Mouse (Mus musculus): ENCODE data around the gene Dtx1.

DNA sequence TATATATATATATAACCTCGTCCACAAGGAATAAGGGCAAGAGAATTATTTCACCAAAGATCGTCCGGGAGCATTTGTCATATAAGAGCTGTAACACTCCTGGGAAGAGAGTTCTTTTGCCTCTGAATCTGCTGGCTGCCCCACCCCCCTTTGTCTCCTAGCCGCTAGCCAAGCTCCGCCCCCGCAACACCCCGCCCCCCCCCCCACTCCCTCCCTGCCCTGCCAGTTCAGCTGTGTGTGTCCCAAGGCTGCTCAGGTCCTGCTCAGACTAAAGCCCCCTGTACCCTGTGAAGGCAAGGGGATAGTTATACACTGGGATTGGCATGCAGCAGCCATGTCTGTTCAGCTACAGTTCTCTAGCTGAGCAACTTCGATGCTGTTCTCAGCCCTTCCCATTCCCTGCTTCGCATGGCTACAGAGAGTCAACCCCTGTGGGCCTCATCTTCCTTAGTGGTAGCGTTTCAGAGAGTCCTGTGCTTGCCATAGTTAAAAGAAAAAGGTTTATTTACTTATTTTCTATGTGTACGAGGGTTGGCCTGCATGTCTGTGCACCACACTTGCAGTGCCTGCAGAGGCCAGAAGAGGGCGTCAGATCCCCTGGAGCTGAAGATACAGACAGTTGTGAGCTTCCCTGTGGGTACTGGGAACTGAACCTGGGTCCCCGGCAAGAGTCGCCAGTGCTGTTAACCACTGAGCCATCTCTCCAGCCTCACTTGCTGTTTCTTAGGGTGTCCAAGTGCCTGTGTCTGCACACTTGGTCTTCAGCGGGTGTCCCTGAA lies 7.1 kb upstream of the Dtx1 start:
- TF ChIP-seq GATA1 (IDR thresholded peaks at IDR 0.05; ENCODE audit: borderline replicate concordance, low read length) (no peak), CTCF (IDR thresholded peaks at IDR 0.05; ENCODE audit: low read depth, low read length) (0 out of 2 replicates have a peak, but pooled peaks have one; percentile 7), GATA2 (IDR thresholded peaks at IDR 0.05; ENCODE audit: borderline replicate concordance, low read depth, low read length) (no peak)
